Mouse (Mus musculus): ENCODE measurements around the gene Fsd2. TPM values are rescaled to one million over a fixed set of nuclear protein-coding genes. Genes with fewer than 3 reads are reported as not detected.

Fsd2 gene
- polyA plus RNA-seq, 1 experiment from 2014 or later: 0.29 TPM

- no peak for ATAC-seq (ENCODE audit: low read depth)
- H3K36me3 ChIP-seq: peaks cover 90% of the 10 kb centered on the region
- WGBS: 90% methylated on average over 9 of the region's 9 CpGs
Observed at GRCm38 (mm10) chr7:81592686-81593085, 25.9 kb upstream of the Fsd2 start.

GRCm38 (mm10) chr7:81587238-81587637 lies 20.5 kb upstream of the Fsd2 start:
- H3K4me2 ChIP-seq: no peak overlapping the region
- H3K9me3 ChIP-seq: no peaks in the 10 kb centered on the region
- H3K9ac ChIP-seq: no peak overlapping the region
- no peak overlapping the region for H3K4me3 ChIP-seq
- 87% methylated on average over 4 of the region's 4 CpGs for WGBS
- H3K4me1 ChIP-seq (replicated peaks): no peaks in the 10 kb centered on the region
- no peaks in the 10 kb centered on the region for H3K27me3 ChIP-seq
- peaks cover 68% of the 10 kb centered on the region for H3K36me3 ChIP-seq
- H3K27ac ChIP-seq (replicated peaks): no peak overlapping the region
- ATAC-seq (ENCODE audit: low read depth): no peak

More at GRCm38 (mm10) chr7:81592686-81593085, 25.9 kb upstream of the Fsd2 start:
- H3K4me2 ChIP-seq: no peak overlapping the region
- no peak overlapping the region for H3K27ac ChIP-seq (replicated peaks)
- H3K27me3 ChIP-seq: no peaks in the 10 kb centered on the region
- no peak overlapping the region for H3K4me3 ChIP-seq
- no peak overlapping the region for H3K9ac ChIP-seq
- no peaks in the 10 kb centered on the region for H3K4me1 ChIP-seq (replicated peaks)
- no peaks in the 10 kb centered on the region for H3K9me3 ChIP-seq

GRCm38 (mm10) chr7:81585326-81585725 lies 18.6 kb upstream of the Fsd2 start:
- no peak for ATAC-seq (ENCODE audit: low read depth)
- H3K36me3 ChIP-seq: peaks cover 48% of the 10 kb centered on the region
- no peak overlapping the region for H3K9ac ChIP-seq
- no peaks in the 10 kb centered on the region for H3K27me3 ChIP-seq
- no peaks in the 10 kb centered on the region for H3K4me1 ChIP-seq (replicated peaks)
- H3K4me3 ChIP-seq: no peak overlapping the region
- no peak overlapping the region for H3K4me2 ChIP-seq
- 94% methylated on average over 7 of the region's 7 CpGs for WGBS
- no peaks in the 10 kb centered on the region for H3K9me3 ChIP-seq
- no peak overlapping the region for H3K27ac ChIP-seq (replicated peaks)

- H3K27ac ChIP-seq (replicated peaks): no peak overlapping the region
- no peaks in the 10 kb centered on the region for H3K27me3 ChIP-seq
- no peak overlapping the region for H3K9ac ChIP-seq
- WGBS: 65% methylated on average over 3 of the region's 3 CpGs
- no peak overlapping the region for H3K4me3 ChIP-seq
- H3K36me3 ChIP-seq: peaks cover 52% of the 10 kb centered on the region
- H3K4me2 ChIP-seq: no peak overlapping the region
- no peaks in the 10 kb centered on the region for H3K9me3 ChIP-seq
- H3K4me1 ChIP-seq (replicated peaks): no peaks in the 10 kb centered on the region
- ATAC-seq (ENCODE audit: low read depth): no peak
Observed at GRCm38 (mm10) chr7:81583512-81583911, 16.8 kb upstream of the Fsd2 start.

- no peaks in the 10 kb centered on the region for H3K4me1 ChIP-seq (replicated peaks)
- H3K36me3 ChIP-seq: peaks cover 50% of the 10 kb centered on the region
- 93% methylated on average over 5 of the region's 5 CpGs for WGBS
- H3K27me3 ChIP-seq: no peaks in the 10 kb centered on the region
- no peak overlapping the region for H3K4me3 ChIP-seq
- no peak overlapping the region for H3K27ac ChIP-seq (replicated peaks)
- no peaks in the 10 kb centered on the region for H3K9me3 ChIP-seq
- H3K9ac ChIP-seq: no peak overlapping the region
- H3K4me2 ChIP-seq: no peak overlapping the region
- no peak for ATAC-seq (ENCODE audit: low read depth)
Observed at GRCm38 (mm10) chr7:81579312-81579711, 12.6 kb upstream of the Fsd2 start.

- no peaks in the 10 kb centered on the region for H3K27me3 ChIP-seq
- no peak overlapping the region for H3K27ac ChIP-seq (replicated peaks)
- no peak overlapping the region for H3K4me2 ChIP-seq
- no peak overlapping the region for H3K9ac ChIP-seq
- H3K4me3 ChIP-seq: no peak overlapping the region
- H3K9me3 ChIP-seq: no peaks in the 10 kb centered on the region
- no peak for ATAC-seq (ENCODE audit: low read depth)
- WGBS: 88% methylated on average over 7 of the region's 7 CpGs
- H3K4me1 ChIP-seq (replicated peaks): peaks cover 3% of the 10 kb centered on the region
- H3K36me3 ChIP-seq: peaks cover 49% of the 10 kb centered on the region
Observed at GRCm38 (mm10) chr7:81578413-81578812, 11.7 kb upstream of the Fsd2 start.

GRCm38 (mm10) chr7:81577872-81578271 lies 11.1 kb upstream of the Fsd2 start:
- H3K4me1 ChIP-seq (replicated peaks): peaks cover 8% of the 10 kb centered on the region
- ATAC-seq (ENCODE audit: low read depth): no peak

GRCm38 (mm10) chr7:81575606-81576005 lies 8.9 kb upstream of the Fsd2 start:
- Histone ChIP-seq H3K9ac (no peak overlapping the region), H3K36me3 (peaks cover 49% of the 10 kb centered on the region), H3K9me3 (no peaks in the 10 kb centered on the region), H3K4me1 (replicated peaks) (peaks cover 18% of the 10 kb centered on the region), H3K4me3 (no peak overlapping the region), H3K27ac (replicated peaks) (no peak overlapping the region), H3K27me3 (no peaks in the 10 kb centered on the region), H3K4me2 (no peak overlapping the region)
- no peak for ATAC-seq (ENCODE audit: low read depth)
- 95% methylated on average over 10 of the region's 10 CpGs for WGBS

More at GRCm38 (mm10) chr7:81577872-81578271, 11.1 kb upstream of the Fsd2 start:
- 87% methylated on average over 3 of the region's 3 CpGs for WGBS
- no peak overlapping the region for H3K4me3 ChIP-seq
- H3K36me3 ChIP-seq: peaks cover 49% of the 10 kb centered on the region
- H3K9me3 ChIP-seq: no peaks in the 10 kb centered on the region
- H3K27me3 ChIP-seq: no peaks in the 10 kb centered on the region
- no peak overlapping the region for H3K27ac ChIP-seq (replicated peaks)
- no peak overlapping the region for H3K4me2 ChIP-seq
- H3K9ac ChIP-seq: no peak overlapping the region

GRCm38 (mm10) chr7:81573821-81574220 lies 7.1 kb upstream of the Fsd2 start:
- Histone ChIP-seq H3K9ac (no peak overlapping the region), H3K4me1 (replicated peaks) (peaks cover 18% of the 10 kb centered on the region), H3K36me3 (peaks cover 37% of the 10 kb centered on the region), H3K27ac (replicated peaks) (no peak overlapping the region), H3K4me2 (no peak overlapping the region), H3K9me3 (no peaks in the 10 kb centered on the region), H3K4me3 (no peak overlapping the region), H3K27me3 (no peaks in the 10 kb centered on the region)
- ATAC-seq (ENCODE audit: low read depth): no peak
- 91% methylated on average over 9 of the region's 9 CpGs for WGBS

- ATAC-seq (ENCODE audit: low read depth): no peak
- H3K9ac ChIP-seq: no peak overlapping the region
- no peaks in the 10 kb centered on the region for H3K9me3 ChIP-seq
- H3K4me2 ChIP-seq: peak overlapping the region; percentile 68
- 94% methylated on average over 6 of the region's 6 CpGs for WGBS
- H3K27ac ChIP-seq (replicated peaks): no peak overlapping the region
- no peak overlapping the region for H3K4me3 ChIP-seq
- H3K27me3 ChIP-seq: no peaks in the 10 kb centered on the region
- H3K36me3 ChIP-seq: peaks cover 33% of the 10 kb centered on the region
- H3K4me1 ChIP-seq (replicated peaks): peaks cover 18% of the 10 kb centered on the region
Observed at GRCm38 (mm10) chr7:81573397-81573796, 6.7 kb upstream of the Fsd2 start.

GRCm38 (mm10) chr7:81572610-81573268 lies 6.0 kb upstream of the Fsd2 start:
- Histone ChIP-seq H3K4me3 (peak overlapping the region; percentile 91), H3K4me1 (replicated peaks) (peaks cover 18% of the 10 kb centered on the region), H3K27me3 (no peaks in the 10 kb centered on the region), H3K27ac (replicated peaks) (no peak overlapping the region), H3K36me3 (peaks cover 26% of the 10 kb centered on the region), H3K4me2 (peak overlapping the region; percentile 68), H3K9ac (peak overlapping the region; percentile 96), H3K9me3 (no peaks in the 10 kb centered on the region)
- WGBS: 78% methylated on average over 6 of the region's 6 CpGs
- no peak for ATAC-seq (ENCODE audit: low read depth)

- Histone ChIP-seq H3K9me3 (no peaks in the 10 kb centered on the region), H3K27ac (replicated peaks) (peak overlapping the region; percentile 98), H3K4me3 (peak overlapping the region; percentile 91), H3K4me1 (replicated peaks) (peaks cover 18% of the 10 kb centered on the region), H3K27me3 (no peaks in the 10 kb centered on the region), H3K9ac (peak overlapping the region; percentile 96), H3K36me3 (peaks cover 20% of the 10 kb centered on the region), H3K4me2 (peak overlapping the region; percentile 68)
- ATAC-seq (ENCODE audit: low read depth): no peak
- WGBS: 19% methylated on average over 15 of the region's 15 CpGs
Observed at GRCm38 (mm10) chr7:81571941-81572441, 5.2 kb upstream of the Fsd2 start.
